Mouse (Mus musculus): ENCODE measurements at regions not wholly inside any gene's neighbourhood (a gene's known extent, or its start where the extent isn't known, plus 50 kb on each side); places are given as distances from the start of the nearest gene placed in this dataset.

DNA sequence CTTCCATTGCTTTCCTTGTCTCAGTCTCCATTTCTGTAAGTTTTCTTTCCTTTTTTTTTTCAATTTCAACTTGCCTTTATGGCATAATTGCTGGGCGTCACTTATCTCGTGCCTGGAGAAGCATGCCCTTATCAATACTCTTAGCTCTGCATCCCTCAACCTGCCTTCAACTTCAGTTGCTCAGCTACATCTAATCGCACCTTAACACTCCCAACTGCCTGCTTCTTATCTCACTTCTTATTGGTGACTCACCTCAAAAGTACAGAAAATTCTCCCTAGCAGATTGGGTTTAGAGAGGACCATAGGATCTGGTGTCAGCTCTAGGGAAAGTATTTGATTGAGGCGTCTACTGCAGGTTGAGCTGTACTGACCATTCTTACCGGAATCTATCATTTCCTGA lies 133.2 kb upstream of the Ndst4 start:
- no peak for DNase-seq (ENCODE audit: extremely low read depth, low read depth, low spot score)
- Histone ChIP-seq H3K36me3 (ENCODE audit: control insufficient read depth, insufficient read depth, low read length) (no peaks in the 10 kb centered on the region), H3K9ac (ENCODE audit: low read depth, low read length) (no peak overlapping the region), H3K27ac (replicated peaks; ENCODE audit: insufficient read depth, low read depth, low read length) (no peak overlapping the region), H3K27me3 (ENCODE audit: control insufficient read depth, insufficient read depth, low read length) (no peaks in the 10 kb centered on the region), H3K4me1 (ENCODE audit: control insufficient read depth, insufficient read depth, low read length) (no peaks in the 10 kb centered on the region), H3K79me2 (ENCODE audit: control insufficient read depth, insufficient read depth, low read length) (no peaks in the 10 kb centered on the region), H3K4me3 (ENCODE audit: insufficient read depth, low read depth, low read length) (no peak overlapping the region)
- WGBS = 59% methylated on average over 5 of the region's 5 CpGs
- TF ChIP-seq CTCF (IDR thresholded peaks at IDR 0.05; ENCODE audit: low read depth, low read length) (no peak), POLR2A (IDR thresholded peaks at IDR 0.05; ENCODE audit: extremely low read depth, insufficient read depth, low read length) (no peak)

DNA sequence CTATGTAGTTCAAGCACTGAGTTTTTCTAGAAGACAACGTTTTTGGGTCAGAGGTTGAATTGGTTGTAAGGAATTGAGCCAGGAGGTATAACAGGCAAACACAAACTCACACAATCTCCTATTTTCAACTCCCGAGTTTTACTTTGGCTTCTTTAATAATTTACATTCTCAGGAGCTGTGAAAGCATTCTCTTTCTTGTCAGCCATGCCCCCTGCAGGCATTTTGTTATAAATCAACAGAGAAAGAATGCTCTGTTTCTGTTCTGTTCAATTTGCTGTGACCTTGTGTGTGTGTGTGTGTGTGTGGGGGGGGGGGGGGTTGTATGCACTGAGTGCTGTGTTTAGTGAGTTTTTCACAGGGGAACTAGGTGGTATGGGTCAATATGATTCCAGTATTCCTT lies 132.7 kb upstream of the Ndst4 start:
- DNase-seq (ENCODE audit: extremely low read depth, low read depth, low spot score) = no peak
- no peak for TF ChIP-seq POLR2A (IDR thresholded peaks at IDR 0.05; ENCODE audit: extremely low read depth, insufficient read depth, low read length)
- TF ChIP-seq CTCF (IDR thresholded peaks at IDR 0.05; ENCODE audit: low read depth, low read length) = no peak
- Histone ChIP-seq H3K36me3 (ENCODE audit: control insufficient read depth, insufficient read depth, low read length) (no peaks in the 10 kb centered on the region), H3K4me1 (ENCODE audit: control insufficient read depth, insufficient read depth, low read length) (no peaks in the 10 kb centered on the region), H3K79me2 (ENCODE audit: control insufficient read depth, insufficient read depth, low read length) (no peaks in the 10 kb centered on the region), H3K27ac (replicated peaks; ENCODE audit: insufficient read depth, low read depth, low read length) (no peak overlapping the region), H3K9ac (ENCODE audit: low read depth, low read length) (no peak overlapping the region), H3K27me3 (ENCODE audit: control insufficient read depth, insufficient read depth, low read length) (no peaks in the 10 kb centered on the region), H3K4me3 (ENCODE audit: insufficient read depth, low read depth, low read length) (no peak overlapping the region)
- WGBS = 20% methylated on average over 2 of the region's 2 CpGs

- TF ChIP-seq CTCF (IDR thresholded peaks at IDR 0.05; ENCODE audit: low read depth, low read length) (no peak), POLR2A (IDR thresholded peaks at IDR 0.05; ENCODE audit: extremely low read depth, insufficient read depth, low read length) (no peak)
- Histone ChIP-seq H3K27ac (replicated peaks; ENCODE audit: insufficient read depth, low read depth, low read length) (no peak overlapping the region), H3K79me2 (ENCODE audit: control insufficient read depth, insufficient read depth, low read length) (no peaks in the 10 kb centered on the region), H3K27me3 (ENCODE audit: control insufficient read depth, insufficient read depth, low read length) (no peaks in the 10 kb centered on the region), H3K36me3 (ENCODE audit: control insufficient read depth, insufficient read depth, low read length) (no peaks in the 10 kb centered on the region), H3K4me3 (ENCODE audit: insufficient read depth, low read depth, low read length) (no peak overlapping the region), H3K9ac (ENCODE audit: low read depth, low read length) (no peak overlapping the region), H3K4me1 (ENCODE audit: control insufficient read depth, insufficient read depth, low read length) (no peaks in the 10 kb centered on the region)
- DNase-seq (ENCODE audit: extremely low read depth, low read depth, low spot score) = no peak
Observed at GRCm38 (mm10) chr3:125278605-125279004, 125.3 kb upstream of the Ndst4 start.

- Histone ChIP-seq H3K36me3 (ENCODE audit: control insufficient read depth, insufficient read depth, low read length) (no peaks in the 10 kb centered on the region), H3K79me2 (ENCODE audit: control insufficient read depth, insufficient read depth, low read length) (no peaks in the 10 kb centered on the region), H3K4me1 (ENCODE audit: control insufficient read depth, insufficient read depth, low read length) (no peaks in the 10 kb centered on the region), H3K27ac (replicated peaks; ENCODE audit: insufficient read depth, low read depth, low read length) (no peak overlapping the region), H3K27me3 (ENCODE audit: control insufficient read depth, insufficient read depth, low read length) (no peaks in the 10 kb centered on the region), H3K9ac (ENCODE audit: low read depth, low read length) (no peak overlapping the region), H3K4me3 (ENCODE audit: insufficient read depth, low read depth, low read length) (no peak overlapping the region)
- WGBS = 87% methylated on average over 2 of the region's 2 CpGs
- TF ChIP-seq POLR2A (IDR thresholded peaks at IDR 0.05; ENCODE audit: extremely low read depth, insufficient read depth, low read length) = no peak
- no peak for TF ChIP-seq CTCF (IDR thresholded peaks at IDR 0.05; ENCODE audit: low read depth, low read length)
- no peak for DNase-seq (ENCODE audit: extremely low read depth, low read depth, low spot score)
Observed at GRCm38 (mm10) chr3:125279007-125279406, 124.9 kb upstream of the Ndst4 start.

DNA sequence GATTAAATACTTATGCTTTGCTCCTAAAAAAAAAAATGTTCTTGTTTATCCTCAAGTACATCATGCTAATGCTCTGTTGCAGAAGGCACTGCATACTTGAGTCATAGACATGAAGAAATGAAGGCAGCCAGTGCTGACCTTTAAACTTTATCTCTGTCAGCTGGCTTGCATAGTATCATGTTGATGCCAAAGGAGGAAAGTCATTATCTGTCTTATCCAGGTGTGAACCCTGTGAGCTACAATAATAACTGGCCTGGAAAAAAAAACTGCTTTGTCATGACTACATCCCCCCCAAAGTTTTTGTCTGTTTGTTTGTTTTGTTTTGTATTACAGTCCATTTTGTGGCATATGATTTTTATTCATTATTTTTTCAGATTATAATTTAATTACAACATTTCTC lies 124.3 kb upstream of the Ndst4 start:
- no peaks in the 10 kb centered on the region for H3K79me2 ChIP-seq (ENCODE audit: control insufficient read depth, insufficient read depth, low read length)
- H3K27ac ChIP-seq (replicated peaks; ENCODE audit: insufficient read depth, low read depth, low read length) = no peak overlapping the region
- no peaks in the 10 kb centered on the region for H3K4me1 ChIP-seq (ENCODE audit: control insufficient read depth, insufficient read depth, low read length)
- H3K9ac ChIP-seq (ENCODE audit: low read depth, low read length) = no peak overlapping the region
- TF ChIP-seq POLR2A (IDR thresholded peaks at IDR 0.05; ENCODE audit: extremely low read depth, insufficient read depth, low read length) (no peak), CTCF (IDR thresholded peaks at IDR 0.05; ENCODE audit: low read depth, low read length) (no peak)
- H3K4me3 ChIP-seq (ENCODE audit: insufficient read depth, low read depth, low read length) = no peak overlapping the region
- DNase-seq (ENCODE audit: extremely low read depth, low read depth, low spot score) = peak; percentile 2
- no peaks in the 10 kb centered on the region for H3K36me3 ChIP-seq (ENCODE audit: control insufficient read depth, insufficient read depth, low read length)
- H3K27me3 ChIP-seq (ENCODE audit: control insufficient read depth, insufficient read depth, low read length) = no peaks in the 10 kb centered on the region

- Histone ChIP-seq H3K4me1 (ENCODE audit: control insufficient read depth, insufficient read depth, low read length) (no peaks in the 10 kb centered on the region), H3K36me3 (ENCODE audit: control insufficient read depth, insufficient read depth, low read length) (no peaks in the 10 kb centered on the region), H3K79me2 (ENCODE audit: control insufficient read depth, insufficient read depth, low read length) (no peaks in the 10 kb centered on the region), H3K4me3 (ENCODE audit: insufficient read depth, low read depth, low read length) (no peak overlapping the region), H3K27me3 (ENCODE audit: control insufficient read depth, insufficient read depth, low read length) (no peaks in the 10 kb centered on the region), H3K9ac (ENCODE audit: low read depth, low read length) (no peak overlapping the region), H3K27ac (replicated peaks; ENCODE audit: insufficient read depth, low read depth, low read length) (no peak overlapping the region)
- WGBS = 69% methylated on average over 1 of the region's 1 CpGs
- TF ChIP-seq POLR2A (IDR thresholded peaks at IDR 0.05; ENCODE audit: extremely low read depth, insufficient read depth, low read length) (no peak), CTCF (IDR thresholded peaks at IDR 0.05; ENCODE audit: low read depth, low read length) (no peak)
- DNase-seq (ENCODE audit: extremely low read depth, low read depth, low spot score) = no peak
Observed at GRCm38 (mm10) chr3:125288598-125288997, 115.3 kb upstream of the Ndst4 start.
